In the genomic region with DNA sequence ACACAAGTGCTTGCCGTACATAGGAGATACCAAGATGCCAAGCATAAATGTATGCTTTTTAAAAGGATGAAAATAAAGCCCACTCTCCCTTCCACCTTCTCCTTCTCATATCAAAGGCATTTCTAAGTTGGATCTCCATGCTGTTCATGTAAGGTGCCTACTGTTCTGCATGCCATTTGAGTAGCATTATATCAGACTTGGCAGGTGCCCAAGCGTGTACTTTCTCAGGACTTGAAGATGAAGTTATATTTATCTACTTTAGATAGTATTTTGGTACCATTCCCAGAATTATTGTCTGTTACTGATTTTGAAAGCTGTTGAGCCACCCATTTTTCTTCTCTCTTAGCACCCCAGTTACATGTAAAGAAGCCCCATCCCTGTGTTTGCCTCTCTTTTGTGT, we compare ENCODE assay signal across 16 mouse cellular contexts. TPM values are rescaled to one million over a fixed set of nuclear protein-coding genes. Genes with fewer than 3 reads are reported as not detected.
DNase-seq lines count a peak whose midpoint lies in the region; ATAC-seq and TF ChIP-seq lines count a peak whose summit lies in the region.
"Had no signal": no experiment of that assay in that cellular context is flagged by ENCODE, and none has a peak within 500 bp of the region (broad histone marks: within the 10 kb centered on the region; RNA-seq: fewer than 3 reads in every experiment).

No protein-coding gene starts in this region.

- no peak overlapping the region for H3K4me2 ChIP-seq in forebrain, postnatal 0 days (ENCODE audit: low read depth)
- no peak overlapping the region for H3K4me2 ChIP-seq in forebrain, embryonic 12.5 days
- H3K4me2 ChIP-seq: embryonic facial prominence, embryonic 12.5 days; limb, embryonic 12.5 days; neural tube, embryonic 15.5 days had no signal

- 90% methylated on average over 2 of the region's 2 CpGs for WGBS in forebrain, postnatal 0 days
- WGBS in forebrain, embryonic 12.5 days = 85% methylated on average over 2 of the region's 2 CpGs

- H3K27me3 ChIP-seq in forebrain, postnatal 0 days (ENCODE audit: insufficient read depth, low read length) = no peaks in the 10 kb centered on the region
- no peaks in the 10 kb centered on the region for H3K27me3 ChIP-seq in forebrain, embryonic 12.5 days
- H3K27me3 ChIP-seq: embryonic facial prominence, embryonic 12.5 days; limb, embryonic 12.5 days; neural tube, embryonic 15.5 days had no signal

- no peak for ATAC-seq in forebrain, postnatal 0 days
- no peak for ATAC-seq in forebrain, embryonic 12.5 days (ENCODE audit: low FRiP score)

- no peaks in the 10 kb centered on the region for H3K4me1 ChIP-seq in forebrain, postnatal 0 days (ENCODE audit: insufficient read depth)
- no peaks in the 10 kb centered on the region for H3K4me1 ChIP-seq in forebrain, embryonic 12.5 days
- H3K4me1 ChIP-seq: embryonic facial prominence, embryonic 12.5 days; limb, embryonic 12.5 days; neural tube, embryonic 15.5 days had no signal

- no peak overlapping the region for H3K27ac ChIP-seq in forebrain, postnatal 0 days (ENCODE audit: low read depth, low read length)
- H3K27ac ChIP-seq in forebrain, embryonic 12.5 days = no peak overlapping the region
- H3K27ac ChIP-seq: embryonic facial prominence, embryonic 12.5 days; limb, embryonic 12.5 days; neural tube, embryonic 15.5 days had no signal

- H3K9me3 ChIP-seq in forebrain, postnatal 0 days (ENCODE audit: low read length) = no peaks in the 10 kb centered on the region
- H3K9me3 ChIP-seq in forebrain, embryonic 12.5 days = no peaks in the 10 kb centered on the region
- H3K9me3 ChIP-seq: embryonic facial prominence, embryonic 12.5 days; limb, embryonic 12.5 days; neural tube, embryonic 15.5 days had no signal

- peaks cover 15% of the 10 kb centered on the region; the same call in 1 of the 2 replicates for H3K36me3 ChIP-seq in forebrain, postnatal 0 days (ENCODE audit: insufficient read depth)
- peaks cover 7% of the 10 kb centered on the region; the same call in 1 of the 2 replicates for H3K36me3 ChIP-seq in forebrain, embryonic 12.5 days (replicated peaks)
- H3K36me3 ChIP-seq: embryonic facial prominence, embryonic 12.5 days had no signal

- no peak for TF ChIP-seq CTCF in forebrain, postnatal 0 days (IDR thresholded peaks at IDR 0.05; ENCODE audit: low read depth)

- DNase-seq in forebrain, postnatal 0 days = peak; percentile 32
- DNase-seq in brain, adult 2 months (ENCODE audit: low read depth, low spot score) = peak; percentile 85
- DNase-seq in layer of hippocampus, adult 8-10 months (ENCODE audit: low spot score in 2 of 2) = peak; percentile 19 to 59
- DNase-seq in right cerebral cortex, adult 2 months (ENCODE audit: low spot score in 2 of 2) = peak; percentile 72 to 82
- DNase-seq in spleen, postnatal 4 days (ENCODE audit: low spot score in 2 of 2) = no peak
- DNase-seq in adrenal gland, postnatal 36 days = no peak
- DNase-seq in kidney, adult 18-20 months = no peak
- DNase-seq: kidney, postnatal 25 days; thymus, adult 18-20 months had no signal

- H3K9ac ChIP-seq in forebrain, postnatal 0 days = no peak overlapping the region
- H3K9ac ChIP-seq in forebrain, embryonic 12.5 days = no peak overlapping the region
- H3K9ac ChIP-seq: embryonic facial prominence, embryonic 12.5 days; limb, embryonic 12.5 days; neural tube, embryonic 15.5 days had no signal

- no peak overlapping the region for H3K4me3 ChIP-seq in forebrain, postnatal 0 days (ENCODE audit: low read depth, low read length)
- H3K4me3 ChIP-seq in forebrain, embryonic 12.5 days (replicated peaks) = no peak overlapping the region
- H3K4me3 ChIP-seq: embryonic facial prominence, embryonic 12.5 days; limb, embryonic 12.5 days; neural tube, embryonic 15.5 days had no signal

RNA-seq across cellular contexts. Expression of a gene that starts 49.5 kb away (rescaled TPM):
- total RNA-seq in forebrain, postnatal 0 days (2014; rRNA removed) = 38.8 and 47.6 TPM in 2 replicates
- 8.5 and 9.8 TPM in 2 replicates for polyA plus RNA-seq in forebrain, postnatal 0 days (2015; fragmentation: Nextera tagmentation; extraction: Ambion mirVana)
- polyA plus RNA-seq in forebrain, embryonic 12.5 days (2016; fragmentation: Nextera tagmentation; extraction: Ambion mirVana) = 2.1 and 2.7 TPM in 2 replicates
- total RNA-seq in layer of hippocampus, adult 8-10 months (2022) = 10 to 100 TPM; 10.4 to 12.5 (median 10.9) TPM
- 1 to 10 TPM; 1.9 to 2.5 TPM for total RNA-seq in adrenal gland, postnatal 36 days (2021)
- total RNA-seq: granulocyte monocyte progenitor cell, adult 5-6 weeks; megakaryocyte-erythroid progenitor cell, adult 5-6 weeks; monocyte, adult 5-6 weeks had no signal

RNA-seq across cellular contexts. Expression of a gene that starts 51.2 kb away (rescaled TPM):
- total RNA-seq in forebrain, postnatal 0 days (2014; rRNA removed) = 14.8 and 20.8 TPM in 2 replicates
- 10.6 and 15.0 TPM in 2 replicates for polyA plus RNA-seq in forebrain, postnatal 0 days (2015; fragmentation: Nextera tagmentation; extraction: Ambion mirVana)
- 15.4 and 16.4 TPM in 2 replicates for polyA plus RNA-seq in forebrain, embryonic 12.5 days (2016; fragmentation: Nextera tagmentation; extraction: Ambion mirVana)
- total RNA-seq in layer of hippocampus, adult 8-10 months (2022) = 10 to 100 TPM; 13.7 to 19.3 (median 16.0) TPM
- 10 to 100 TPM; 10.2 to 12.2 TPM for total RNA-seq in adrenal gland, postnatal 36 days (2021)

Comparison
In these comparisons a context has a peak if more than half of its experiments do, and no peak if none do; other contexts are left out.
1. DNase-seq: peak in forebrain, postnatal 0 days (single experiment), brain, adult 2 months (single experiment), layer of hippocampus, adult 8-10 months (2 of 2) and right cerebral cortex, adult 2 months (2 of 2); none in spleen, postnatal 4 days (0 of 2), adrenal gland, postnatal 36 days (0 of 2) and kidney, adult 18-20 months (single experiment).